Mouse (Mus musculus): ENCODE measurements around the gene Nbeal2.
"Not testable (repeated sequence)": the region's sequence is repeated elsewhere in the genome, so short reads cannot be mapped to it uniquely, and the experiment has no call there.

The Nbeal2 gene

DNA sequence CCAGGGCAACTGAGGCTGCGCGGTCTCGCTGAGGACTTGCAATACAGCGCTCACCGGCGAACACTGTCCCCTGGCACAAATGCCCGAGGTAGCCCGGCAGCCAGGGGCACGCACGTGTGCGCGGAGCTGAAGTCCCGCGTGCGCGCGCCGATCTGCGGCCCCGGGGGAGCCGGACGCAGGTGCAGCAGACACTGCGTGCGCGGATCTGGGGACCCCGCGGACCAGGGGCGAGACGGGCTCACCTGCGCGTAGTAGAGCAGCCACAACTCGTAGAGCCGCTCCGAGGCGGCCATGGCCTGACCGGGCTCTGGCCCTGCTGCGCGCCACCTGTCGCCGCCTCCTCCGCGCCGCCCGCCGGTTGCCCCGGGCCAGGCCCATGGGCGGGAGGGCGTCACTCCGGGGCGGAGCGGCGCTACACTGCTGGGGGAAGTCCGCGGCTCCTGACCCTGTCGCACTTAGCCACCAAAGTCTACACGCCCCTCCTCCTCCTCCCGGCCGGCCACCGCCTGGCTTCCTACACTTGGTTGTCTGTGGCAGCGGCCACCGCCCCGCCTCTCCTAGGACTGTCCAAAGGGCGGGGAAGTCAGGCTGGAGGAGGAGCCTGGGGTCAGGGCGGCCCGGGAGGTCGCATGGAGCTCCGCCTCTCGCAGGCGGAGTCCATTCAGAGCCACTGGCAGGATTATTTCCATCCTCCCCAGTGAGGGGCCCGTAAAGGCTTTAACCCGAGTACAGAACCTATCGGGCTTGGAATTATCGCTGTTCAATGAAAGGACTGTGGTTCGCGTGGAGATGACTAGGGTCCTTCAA, at the start of gene Nbeal2:
Nbeal2 (minus strand) TSS at position 507 of the 807 bp plus-strand sequence.
- DNase-seq, result peak; percentile 85

DNA sequence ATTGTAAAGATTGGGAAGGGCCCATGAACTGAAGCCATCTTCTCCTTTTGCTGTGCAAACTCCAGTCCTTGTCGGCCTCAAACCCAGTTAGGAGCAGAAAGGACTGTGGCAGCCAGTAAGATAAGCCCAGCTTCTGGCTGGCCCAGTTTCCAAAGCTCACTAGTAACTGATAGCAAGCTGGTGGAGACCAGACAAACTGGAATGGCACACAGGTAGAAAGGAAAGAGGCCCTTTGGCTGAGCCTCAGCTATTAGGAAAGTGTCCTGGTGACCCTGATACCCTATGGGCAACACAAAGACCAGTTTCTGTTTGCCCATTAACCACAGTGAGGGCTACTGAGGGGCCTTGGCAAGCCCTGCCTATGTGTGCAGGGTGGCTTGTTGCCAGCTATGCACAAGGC, 48.9 kb upstream of the Nbeal2 start:
- DNase-seq, result no peak

DNA sequence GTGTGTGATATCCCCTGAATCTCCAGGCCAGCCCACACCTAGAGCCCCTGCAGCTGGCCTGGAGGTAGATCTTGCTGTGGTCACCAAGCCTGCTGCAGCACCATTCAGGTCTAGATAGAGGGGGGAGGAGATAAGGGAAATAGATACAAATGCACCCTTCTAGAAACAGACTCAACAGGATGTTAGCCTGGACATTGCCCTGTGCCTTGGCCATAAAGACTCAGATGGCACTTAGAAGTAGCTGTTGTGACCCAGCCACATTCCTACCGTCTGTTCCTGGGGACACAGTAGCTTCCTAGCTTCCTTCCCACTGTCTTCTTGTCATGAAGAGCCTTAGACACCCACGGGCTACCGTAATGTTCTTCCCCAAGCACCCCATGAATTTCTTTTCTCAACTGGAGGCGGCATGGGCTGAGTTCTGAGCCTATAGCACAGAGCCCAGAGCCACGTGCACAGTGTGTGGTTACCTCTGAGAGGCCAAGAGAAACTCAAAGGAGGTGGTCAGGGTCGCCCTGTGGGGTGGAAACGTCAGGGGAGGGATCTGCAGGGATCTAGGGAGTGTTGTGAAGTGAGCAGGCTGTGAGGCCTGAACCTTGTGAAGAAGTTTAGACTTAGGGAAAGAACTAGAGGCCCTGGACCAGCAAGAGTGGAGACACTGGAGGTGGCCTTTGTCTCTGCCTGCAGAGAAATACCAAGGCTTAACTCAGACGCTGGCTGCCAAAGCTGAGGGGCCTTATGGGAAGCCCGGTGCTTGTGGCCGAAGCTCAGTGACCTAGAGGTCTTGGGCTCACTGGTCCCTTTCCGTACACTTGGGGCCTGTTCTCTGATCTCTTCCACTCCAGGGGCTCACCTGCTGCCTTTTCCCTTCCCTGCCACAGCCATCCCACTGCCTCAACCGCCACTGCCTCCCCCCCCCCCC, 47.4 kb upstream of the Nbeal2 start:
- no peak for DNase-seq

DNA sequence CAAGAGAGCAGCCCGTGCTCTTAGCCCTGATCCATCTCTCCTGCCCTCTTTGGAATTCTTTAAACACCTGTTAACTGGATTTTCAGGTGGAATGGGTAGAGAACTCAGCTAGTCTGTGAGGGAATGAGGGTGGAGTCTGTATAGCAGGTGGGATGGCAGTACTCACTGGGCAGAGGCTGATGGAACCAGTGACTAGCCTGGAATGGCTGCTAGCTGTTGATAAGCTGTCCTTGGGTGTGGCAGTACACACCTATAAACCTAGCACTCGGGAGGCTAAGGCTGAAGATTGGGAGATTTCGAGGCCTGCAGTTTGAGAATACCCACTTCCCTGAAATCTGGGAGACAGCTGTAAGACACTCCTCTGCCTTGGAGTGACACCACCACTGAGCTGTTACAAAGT, 45.6 kb upstream of the Nbeal2 start:
- DNase-seq, result no peak

DNA sequence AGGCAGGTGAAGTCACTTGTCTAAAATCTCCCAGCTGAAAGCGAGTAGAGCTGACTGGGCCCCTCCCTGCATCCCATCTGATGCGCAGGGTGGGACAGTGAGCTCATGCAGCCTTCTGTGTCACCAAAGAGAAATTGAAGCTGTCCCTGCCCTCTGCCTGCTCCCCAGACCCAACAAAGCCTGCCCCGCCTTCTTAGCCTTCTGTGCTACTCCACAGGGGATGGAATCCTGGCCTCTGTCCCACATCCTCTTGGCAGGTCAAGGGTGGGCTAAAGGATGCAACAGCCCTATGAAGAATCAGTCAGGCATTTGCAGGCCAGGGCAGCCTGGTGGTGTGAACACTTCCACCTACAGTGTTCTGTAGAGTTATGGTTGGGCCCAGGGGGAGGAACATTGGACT, 43.5 kb upstream of the Nbeal2 start:
- DNase-seq, result no peak

DNA sequence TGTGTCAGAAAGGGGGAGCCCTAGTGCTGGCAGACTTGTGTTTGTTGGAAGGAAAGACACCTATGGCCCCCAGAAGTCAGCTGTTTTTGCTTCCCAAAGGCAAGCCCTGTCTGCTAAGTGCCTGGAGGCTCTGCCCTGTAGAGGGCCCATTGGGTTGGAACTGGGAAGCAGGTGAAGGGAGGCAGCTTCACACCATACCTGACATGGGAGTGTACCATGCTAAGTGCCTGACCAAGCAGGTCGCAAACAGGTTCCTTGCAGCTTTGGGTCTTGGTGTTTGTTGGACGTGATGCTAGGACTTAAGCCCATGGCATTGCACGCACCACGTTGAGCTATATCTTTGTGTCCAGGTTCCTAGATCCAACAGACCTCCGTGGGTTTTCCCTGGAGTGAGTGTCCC, 42.5 kb upstream of the Nbeal2 start:
- no peak for DNase-seq

DNA sequence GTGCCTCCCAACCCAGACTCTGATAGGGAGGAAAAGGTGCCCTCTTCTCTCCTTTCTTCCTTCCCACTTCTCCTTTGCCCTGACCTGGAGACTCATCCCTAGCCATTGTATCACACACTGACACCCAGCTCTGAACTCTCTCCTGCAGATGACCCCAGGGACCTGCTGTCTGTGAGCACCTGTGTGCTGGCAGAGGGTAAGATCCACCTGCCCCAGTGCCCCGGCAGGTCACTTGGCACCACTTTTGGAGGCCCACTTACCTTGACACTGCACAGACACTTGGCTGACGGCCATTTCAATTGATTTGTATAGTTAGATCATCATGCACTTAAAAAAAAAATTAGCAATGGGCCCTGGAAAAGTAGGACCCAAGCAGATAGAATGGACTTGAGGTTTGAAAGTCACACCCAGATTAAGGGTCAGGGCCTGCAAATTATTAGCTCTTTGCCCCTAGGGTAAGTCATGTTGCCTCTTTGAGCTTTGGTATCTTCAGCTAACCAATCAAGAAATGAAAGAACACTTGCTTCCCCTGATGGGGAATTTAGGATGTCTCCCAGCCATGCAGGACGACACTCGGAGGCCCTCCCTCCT, 41.3 kb upstream of the Nbeal2 start:
- DNase-seq, result no peak

DNA sequence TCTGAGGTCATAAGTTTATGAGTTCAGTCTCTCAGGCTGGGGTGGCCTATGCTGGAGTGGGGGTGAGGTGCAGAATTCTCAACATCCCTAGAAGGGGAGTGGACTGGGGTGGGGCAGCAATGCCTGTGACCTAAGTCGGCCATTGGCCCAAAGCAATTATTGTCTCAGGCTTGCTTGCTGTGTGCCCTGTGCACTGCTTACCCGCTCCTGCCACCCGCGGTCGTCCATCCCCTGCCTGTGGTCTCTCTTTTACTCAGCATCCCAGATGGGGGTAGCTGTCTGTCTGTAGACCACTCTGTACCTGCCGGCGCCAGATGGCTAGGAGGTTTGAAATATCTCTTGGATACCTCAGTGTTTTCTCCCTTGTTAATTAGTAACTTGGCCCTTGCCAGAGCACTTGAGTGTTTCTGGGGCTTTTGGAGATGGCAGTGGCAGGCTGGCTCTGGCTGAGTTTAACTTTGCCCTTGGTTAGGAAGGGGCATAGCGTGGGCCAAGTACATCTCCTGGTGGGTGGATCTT, 35.4 kb upstream of the Nbeal2 start:
- DNase-seq, result no peak

DNA sequence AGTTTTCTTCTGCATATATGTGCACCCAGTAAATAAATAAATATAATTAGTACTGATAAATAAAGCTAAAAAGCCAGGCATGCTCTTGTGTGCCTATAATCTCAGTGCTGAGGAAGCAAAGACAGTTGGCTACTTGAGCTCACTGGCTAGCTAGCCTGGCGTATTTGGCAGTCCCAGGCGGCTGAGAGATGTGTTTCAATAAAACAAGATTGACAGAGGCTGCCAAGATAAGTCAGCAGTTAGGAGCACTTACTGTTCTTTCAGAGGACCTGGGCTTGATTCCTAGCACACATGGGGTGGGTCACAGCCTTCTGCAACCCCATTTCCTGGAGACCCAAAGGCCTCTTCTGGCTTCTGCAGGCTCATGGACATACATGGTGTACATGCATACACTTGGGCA, 33.9 kb upstream of the Nbeal2 start:
- DNase-seq, result no peak

DNA sequence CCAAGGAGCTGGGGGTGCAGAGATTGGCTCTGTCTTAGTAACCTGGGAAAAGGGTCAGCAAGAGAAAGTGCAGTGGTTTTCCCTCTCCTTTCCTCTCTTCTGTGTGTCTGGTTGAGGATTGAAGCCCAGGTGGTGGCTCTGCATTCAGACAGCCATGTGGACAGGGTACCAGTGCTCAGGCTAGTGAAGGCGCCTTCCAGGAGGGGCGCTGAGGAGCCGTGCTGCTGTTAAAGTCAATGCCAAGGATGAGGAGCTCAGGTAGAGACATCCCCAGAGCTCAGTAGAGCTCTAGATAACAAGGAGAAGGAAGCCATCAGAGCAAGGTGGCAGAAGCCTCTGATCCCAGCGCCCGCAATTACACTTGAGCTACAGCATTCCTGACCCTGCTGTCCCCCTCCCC, 33.1 kb upstream of the Nbeal2 start:
- DNase-seq, result no peak

DNA sequence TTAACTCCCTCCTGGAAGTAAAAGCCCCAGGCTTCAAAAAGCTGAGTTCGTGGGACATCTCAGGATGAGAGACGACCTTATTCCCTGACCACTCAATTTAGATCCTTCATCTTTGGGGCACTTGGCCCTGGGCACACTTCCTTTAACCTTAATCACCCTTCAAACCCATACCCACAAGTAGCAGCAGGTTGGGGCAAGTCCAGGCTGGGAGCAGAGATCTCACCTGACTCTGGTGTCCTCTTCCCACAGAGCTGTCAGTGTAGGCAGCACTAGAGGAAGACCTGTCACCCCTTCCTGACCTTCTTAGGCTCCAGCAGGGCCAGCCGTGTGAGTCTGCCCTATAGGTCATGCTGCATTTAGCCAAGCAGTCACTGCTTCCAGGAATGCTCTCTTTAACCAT, 32.5 kb upstream of the Nbeal2 start:
- DNase-seq, result no peak

DNA sequence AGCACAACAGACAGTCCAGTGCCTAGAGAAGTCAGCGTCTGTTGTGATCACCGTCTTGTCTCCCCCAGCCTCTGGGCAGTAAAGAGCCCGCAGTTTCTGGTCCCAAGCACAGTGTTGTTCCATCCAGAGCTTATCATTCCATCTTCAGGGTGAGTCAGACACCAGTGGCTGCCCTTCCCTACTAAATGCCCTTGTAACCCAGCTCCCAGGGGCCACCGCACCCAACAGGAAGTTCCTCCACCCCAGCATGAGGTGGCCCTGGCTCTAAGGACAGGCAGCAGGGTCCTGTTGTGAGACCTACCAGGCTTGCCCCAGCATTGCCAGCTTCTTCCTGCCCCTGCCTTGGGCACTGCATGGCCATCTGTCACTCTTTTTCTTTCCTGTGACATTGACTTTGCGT, 31.6 kb upstream of the Nbeal2 start:
- no peak for DNase-seq

DNA sequence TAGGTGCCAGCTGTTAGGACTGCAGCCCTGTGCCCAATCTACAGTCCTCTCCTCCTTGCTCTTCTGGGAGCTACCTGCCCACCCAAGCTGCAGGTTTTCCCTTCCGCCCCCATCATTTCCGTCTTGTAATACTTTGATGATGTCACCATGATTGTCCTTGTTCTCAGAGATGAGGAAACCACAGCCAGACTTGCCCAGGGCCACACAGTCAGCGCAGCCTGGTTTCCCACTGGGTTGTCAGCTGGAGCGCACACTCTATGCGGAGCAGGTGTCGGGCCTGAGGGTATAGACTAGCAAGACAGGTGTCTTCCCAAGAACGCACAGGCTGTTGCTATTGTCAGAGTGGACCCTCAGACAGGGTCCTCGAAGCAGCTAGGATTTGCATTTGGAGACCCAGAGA, 31.2 kb upstream of the Nbeal2 start:
- DNase-seq, result peak; percentile 36

DNA sequence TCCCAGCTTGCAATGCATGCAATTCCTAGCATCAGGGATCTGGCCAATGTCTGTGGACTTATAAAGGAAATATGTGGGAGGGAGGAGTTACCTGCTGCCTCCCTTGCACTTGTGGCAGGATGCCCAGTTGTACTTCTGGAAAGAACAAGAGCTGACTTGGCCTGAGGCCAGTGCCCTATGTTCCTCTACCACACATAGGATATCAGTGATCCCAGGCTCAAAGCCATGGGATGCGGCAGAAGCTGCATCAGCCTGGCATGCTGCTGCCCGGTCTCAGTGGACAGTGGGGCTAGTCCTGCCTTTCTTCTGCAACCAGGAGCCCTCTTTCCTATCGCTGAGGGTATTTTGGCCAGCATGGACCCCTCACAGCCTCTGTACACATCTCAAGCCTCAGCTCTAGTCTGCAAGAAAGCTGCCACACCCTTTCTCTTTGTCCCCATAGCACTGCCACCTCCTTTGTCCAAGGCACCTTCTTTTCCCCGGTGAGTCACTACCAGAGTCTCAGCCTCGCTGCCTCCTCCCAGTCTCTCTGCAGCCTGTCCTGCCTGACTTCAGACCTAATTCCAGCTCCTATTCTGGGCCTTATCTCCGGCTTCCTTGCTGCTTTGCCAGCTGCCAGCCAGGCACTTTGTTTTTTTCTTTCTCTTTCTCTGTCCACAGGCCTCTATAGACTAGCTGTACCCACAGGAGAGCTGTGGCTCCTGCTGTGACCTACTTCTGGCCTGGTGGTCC, 30.3 kb upstream of the Nbeal2 start:
- no peak for DNase-seq

DNA sequence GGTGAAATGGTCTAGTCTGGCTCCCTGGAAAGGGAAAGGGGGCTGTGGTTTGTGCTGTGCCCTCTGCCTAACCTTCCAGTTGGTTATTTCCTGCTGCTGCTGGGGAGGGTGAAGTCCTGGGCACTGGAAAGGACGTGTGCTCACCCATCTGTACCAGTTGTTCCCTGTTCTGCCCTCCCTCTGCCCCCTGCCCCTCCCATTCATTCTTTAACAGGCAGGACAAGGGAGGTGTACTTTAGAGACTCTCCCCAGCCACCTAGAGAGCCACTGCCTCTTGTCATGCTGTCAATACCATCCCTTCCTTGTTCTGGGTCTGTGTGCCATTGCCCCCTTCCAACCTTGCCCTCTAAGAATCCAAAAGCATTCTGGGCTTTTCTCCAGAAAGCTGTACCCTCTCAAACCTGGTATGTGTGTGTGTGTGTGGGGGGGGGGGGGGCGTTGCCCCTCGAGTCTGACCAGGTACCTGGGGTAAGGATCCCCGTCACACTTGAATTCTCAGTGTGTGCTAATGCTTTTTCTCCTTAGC, 29.7 kb upstream of the Nbeal2 start:
- DNase-seq, result no peak

DNA sequence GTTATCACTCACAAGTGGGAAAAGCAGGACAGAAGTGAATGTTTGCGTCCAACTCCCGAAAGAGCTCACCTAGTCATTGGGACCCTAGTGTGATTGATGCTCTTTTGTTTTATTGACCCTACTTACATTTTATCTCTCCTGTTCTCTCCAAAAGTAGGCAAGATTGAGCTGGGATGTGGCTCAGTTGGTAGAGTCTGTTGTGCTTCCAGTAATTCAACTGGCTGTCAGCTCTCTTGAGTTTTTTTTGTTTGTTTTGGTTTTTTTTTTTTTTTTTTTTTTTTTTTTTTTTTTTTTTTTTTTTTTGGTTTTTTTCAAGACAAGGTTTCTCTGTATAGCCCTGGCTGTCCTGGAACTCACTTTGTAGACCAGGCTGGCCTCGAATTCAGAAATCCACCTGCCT, 28.7 kb upstream of the Nbeal2 start:
- not testable (repeated sequence) for DNase-seq

DNA sequence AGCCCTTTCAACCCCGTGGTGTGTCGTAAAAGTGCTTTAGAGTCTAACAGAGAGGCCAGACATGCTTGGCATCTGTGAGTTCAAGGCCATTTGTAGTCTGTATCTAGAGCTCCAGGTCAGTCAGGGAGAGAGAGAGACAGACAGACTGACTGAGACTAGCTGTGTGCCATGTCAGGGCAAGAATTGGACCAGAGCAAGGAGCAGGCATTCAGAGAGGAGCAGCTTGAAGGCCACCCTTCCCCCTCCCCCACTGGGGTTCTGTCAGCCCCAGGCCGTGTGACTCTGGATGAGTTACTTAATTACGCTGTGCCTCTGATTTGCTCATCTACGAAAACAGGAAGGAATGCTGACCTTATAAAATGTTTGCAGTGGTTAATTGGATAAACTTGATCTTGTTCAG, 28.3 kb upstream of the Nbeal2 start:
- no peak for DNase-seq

DNA sequence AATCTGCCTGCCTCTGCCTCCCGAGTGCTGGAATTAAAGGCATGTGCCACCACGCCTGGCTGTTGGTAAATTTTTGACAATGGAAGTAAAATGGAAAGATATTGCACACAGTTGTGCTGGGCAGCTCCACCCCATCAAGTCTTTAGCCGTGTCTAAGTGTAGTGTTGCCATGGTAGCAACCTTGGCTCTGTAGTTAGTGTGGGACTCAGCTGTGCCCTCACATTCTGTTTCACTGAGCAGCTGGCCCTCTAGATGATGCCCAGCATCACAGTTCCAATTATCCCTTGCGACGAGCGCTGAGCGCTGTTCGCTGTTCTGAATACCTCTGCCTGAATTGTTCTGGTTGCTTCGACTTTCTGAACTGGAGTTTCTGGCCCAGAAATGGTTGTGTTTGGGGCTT, 27.9 kb upstream of the Nbeal2 start:
- DNase-seq, result no peak

DNA sequence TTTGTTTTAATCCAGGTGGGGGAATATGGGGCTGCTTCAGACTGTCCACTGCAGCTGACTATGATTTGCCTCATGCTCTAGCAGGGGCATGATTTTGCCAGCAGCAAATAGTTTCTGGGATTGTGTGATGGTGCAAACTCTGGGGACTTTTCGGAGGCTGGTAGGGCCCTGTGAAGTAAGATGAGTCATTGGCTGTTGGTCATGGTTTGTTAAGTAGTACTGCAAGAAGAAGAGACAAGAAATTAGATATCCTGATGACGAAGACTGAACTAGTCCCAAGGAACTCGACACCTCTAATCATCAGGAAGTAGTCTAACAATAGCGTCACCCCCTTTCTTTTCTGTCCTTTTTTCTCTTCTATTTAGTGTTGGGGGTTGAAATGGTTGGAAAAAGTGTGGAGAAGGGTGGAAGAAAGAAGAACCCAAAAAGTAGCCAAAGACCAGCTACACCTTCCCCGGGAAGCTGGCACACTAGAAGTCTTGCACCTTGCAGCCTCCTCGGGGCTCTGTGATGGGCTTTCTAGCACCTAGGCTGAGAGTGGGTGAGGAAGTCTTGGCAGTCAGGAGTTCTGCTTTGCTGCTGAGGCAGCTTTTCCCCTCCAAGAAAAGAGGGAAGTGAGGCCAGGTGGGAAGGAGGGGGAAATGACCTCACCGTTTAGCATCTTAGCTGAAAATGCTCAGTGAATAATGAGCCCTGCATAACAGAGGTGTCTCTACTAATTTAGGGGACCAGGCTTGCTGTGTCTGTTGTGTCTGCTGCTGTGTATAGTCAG, 27.0 kb upstream of the Nbeal2 start:
- no peak for DNase-seq

DNA sequence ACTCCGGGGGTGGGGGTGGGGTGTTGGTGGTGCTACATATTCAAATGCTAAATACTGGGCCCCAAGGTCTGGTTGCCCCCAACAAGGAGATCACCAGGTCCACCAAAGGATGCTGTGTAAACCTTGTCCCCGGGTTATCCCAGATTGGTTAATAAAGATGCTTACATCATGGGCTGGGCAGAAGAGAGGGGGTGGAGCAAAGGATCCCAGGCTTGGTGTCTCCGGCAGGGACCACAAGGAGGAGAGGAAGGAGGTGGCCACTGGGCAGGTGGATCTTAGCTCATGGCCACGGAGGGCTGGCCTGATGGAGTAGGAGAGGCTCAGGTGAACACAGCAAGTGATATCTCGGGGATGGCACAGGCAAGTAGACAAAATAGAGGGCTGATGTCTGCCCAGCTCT, 24.9 kb upstream of the Nbeal2 start:
- DNase-seq, result no peak

DNA sequence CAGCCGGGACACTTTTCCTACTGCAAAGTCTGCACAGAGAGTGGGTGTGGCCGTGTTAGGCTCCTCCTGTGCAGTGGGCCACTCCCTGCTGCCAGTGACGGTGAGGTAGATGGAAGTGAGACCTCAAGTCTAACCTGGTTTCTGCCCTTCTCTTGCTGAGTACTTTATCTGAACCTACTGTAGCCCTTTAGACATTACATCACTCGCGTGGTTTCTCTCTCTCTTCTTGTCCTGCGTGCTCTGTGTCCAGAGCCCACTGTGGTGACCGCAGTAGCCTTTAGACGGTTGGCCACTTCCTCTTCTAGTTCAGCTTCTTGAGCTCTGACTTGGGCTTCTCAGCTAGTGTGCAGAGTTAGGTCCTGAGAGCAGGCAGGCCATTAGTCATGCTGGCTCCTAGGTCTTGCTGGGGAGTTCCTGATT, 22.5 kb upstream of the Nbeal2 start:
- DNase-seq, result no peak
